Mouse (Mus musculus) gastrocnemius, adult 18-20 months (tissue): Measurements from ENCODE around the gene Ephx4. TPM values are rescaled to one million over a fixed set of nuclear protein-coding genes. Genes with fewer than 3 reads are reported as not detected.

Experiments used
- DNase-seq: peaks from one replicate; pipeline ENCODE4 v3.0.0; 2021; ENCODE audit warnings: low spot score
- total RNA-seq, 2 experiments: library from RNA; stranded (reverse); gene quantifications; 2 replicates each; pipeline ENCODE4 v1.2.3; 2021

Gene Ephx4
- total RNA-seq, 2 experiments from 2014 or later: 0.24 to 0.89 TPM

DNA sequence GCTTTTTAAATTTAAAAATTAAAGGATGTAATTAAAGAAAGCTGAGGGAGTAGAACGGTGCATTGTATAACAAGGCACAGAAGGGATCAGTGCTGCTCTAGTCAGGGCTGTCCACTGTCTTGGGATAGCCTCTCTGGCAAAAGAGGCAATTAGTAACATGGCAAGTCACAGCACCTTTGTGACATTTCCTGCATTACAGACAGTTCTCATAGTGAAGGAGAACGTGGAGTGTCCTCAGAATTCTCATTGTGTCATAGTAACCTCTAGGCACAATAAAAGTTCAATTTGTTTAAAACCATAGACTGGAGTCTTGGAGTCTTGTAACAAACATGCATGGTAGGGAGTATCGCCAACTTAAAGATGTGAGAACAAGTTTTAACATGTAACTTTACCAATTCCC lies 28.7 kb downstream of the Ephx4 start, which contains the start of gene Lpcat2b:
Gene Lpcat2b, plus strand, starts transcription at position 301 of the 400 bp plus-strand sequence.
- DNase-seq: no peak

DNA sequence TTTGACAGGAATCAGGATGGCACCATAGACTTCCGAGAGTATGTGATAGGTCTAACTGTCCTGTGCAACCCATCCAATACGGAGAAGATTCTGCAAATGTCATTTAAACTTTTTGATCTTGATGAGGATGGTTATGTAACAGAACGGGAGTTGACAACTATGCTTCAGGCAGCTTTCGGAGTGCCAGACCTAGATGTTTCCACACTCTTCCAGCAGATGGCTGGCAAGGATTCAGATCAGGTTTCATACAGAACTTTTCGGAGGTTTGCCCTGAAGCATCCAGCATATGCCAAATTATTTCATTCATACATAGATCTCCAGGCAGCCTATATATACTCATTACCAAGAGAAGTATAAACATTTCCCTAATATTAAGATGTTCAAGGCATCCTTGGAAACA lies 31.5 kb downstream of the Ephx4 start:
- no peak for DNase-seq

DNA sequence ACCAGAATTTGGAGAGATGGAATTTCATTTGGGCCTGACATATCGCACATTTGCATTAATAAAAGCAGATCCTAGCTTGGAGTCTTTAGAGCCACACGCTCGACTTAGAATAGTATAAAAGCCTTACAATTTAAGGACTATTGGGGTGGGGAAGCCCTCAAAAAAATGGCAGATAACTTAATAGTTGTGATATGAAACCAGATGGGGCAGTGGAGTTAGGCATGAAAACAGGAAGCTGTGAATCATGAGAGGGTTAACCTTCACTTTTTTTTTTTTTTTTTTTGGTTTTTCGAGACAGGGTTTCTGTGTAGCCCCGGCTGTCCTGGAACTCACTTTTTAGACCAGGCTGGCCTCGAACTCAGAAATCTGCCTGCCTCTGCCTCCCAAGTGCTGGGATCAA lies 33.6 kb downstream of the Ephx4 start:
- no peak for DNase-seq

DNA sequence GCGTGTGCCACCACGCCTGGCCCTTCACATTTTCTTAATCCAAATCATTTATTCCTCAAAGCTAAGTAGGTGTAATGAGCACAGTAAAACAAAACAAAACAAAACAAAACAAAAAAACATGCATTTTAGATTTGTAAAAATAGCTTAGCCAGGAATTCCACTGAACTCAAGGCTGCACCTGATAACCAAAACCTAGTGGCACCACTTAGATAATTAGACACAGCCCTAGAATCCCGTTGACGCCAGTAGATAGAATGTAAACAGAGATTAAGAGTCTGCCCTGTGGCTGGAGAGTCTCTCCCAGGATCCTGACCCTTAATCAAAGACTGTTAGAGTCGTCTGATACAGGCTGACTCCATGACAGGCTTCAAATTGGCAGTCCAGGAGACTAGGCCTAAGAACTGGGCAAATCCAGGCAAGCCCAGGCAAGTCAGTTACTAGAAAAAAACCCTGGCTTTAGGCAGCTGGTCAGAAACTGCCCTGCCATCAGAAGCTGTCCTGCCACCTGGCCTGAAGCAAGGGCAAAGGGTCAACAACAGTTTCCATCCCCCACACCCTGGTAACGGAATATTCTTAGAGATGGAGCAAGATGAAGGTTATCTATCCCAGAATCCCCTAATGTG lies 34.2 kb downstream of the Ephx4 start:
- no peak for DNase-seq

- peak; percentile 95 for DNase-seq
These were observed 35.1 kb downstream of the Ephx4 start, which contains the start of gene Btbd8 for GRCm38 (mm10) chr5:107437464-107438281. Gene Btbd8 (plus strand): TSS chr5:107437997.

DNA sequence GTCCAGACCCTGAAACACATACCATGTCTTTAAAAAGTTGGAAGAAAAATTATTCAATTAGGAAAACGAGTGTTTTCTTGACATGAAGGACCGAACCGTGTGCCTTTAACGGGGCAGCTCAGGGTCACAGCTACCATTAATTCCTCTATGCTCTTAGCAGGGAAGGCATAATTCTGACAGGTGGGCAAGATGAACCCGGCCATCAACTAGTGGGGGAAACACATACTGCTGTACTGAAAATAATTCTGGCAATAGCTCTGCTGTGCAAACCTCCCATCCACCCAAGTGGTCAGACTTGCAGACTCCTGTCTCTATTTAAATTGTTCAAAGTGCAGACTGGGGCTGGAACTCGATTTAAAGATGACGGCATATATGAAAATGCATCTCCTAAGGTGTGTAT lies 35.8 kb downstream of the Ephx4 start:
- no peak for DNase-seq

DNA sequence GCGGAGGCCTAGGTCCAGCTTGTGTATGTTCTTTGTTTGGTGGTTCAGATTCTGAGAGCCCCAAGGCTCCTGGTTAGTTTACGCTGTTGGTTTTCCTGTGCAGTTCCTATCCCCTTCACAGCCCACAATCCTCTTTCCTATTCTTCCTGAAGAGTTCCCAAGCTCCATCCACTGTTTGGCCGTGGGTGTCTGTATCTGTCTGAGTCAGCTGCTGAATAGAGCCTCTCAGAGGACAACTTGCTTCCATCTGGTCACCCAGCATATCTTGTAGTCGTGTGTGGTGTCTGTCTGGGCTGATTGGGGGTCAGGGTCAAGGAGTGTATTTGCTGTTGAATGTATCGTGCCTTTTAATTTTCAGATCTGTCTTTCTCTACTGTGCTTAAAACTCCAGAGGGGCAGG lies 39.3 kb downstream of the Ephx4 start:
- no peak for DNase-seq

GRCm38 (mm10) chr5:107444251-107444650 lies 41.7 kb downstream of the Ephx4 start:
- DNase-seq: no peak

DNA sequence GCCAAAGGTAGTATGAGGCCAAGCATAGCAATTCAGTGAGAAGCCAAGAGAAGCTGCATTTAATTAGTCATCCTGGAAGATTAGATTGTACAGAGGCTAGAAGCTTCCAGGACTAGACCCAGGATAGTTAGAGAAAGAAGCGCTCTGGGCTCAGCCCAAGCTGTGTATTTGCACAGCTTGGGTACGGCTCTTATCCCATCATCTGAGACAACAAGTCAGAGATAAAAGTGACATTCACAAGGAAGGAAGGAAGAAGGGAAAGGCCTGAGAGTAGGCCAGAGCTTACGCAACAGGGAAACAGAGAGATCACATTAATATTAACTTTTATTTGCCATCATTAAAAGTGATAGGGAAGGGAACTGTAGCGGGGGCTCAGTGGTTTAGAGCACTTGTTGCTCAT lies 45.4 kb downstream of the Ephx4 start:
- DNase-seq: no peak

DNA sequence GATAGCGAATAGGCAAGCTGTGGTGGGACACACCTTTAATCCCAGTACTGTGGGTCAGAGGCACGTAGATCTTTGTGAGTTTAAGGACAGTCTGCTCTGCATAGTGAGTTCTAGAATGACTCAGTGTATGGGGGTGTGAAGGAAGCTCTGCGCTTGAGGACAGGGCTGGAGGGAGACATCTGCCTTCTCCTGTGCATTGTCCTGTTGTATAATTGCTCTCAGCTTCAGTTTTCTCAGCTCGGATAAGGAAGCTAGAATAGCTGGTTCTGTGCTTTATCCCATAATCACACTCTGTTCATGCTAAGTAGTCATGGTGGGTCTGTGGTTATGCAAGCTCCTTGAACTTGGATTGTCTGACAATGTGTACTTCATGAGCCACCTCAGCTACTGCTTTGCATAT lies 46.2 kb downstream of the Ephx4 start:
- no peak for DNase-seq

- no peak for DNase-seq
These were observed 47.1 kb downstream of the Ephx4 start for GRCm38 (mm10) chr5:107449620-107450019.

DNA sequence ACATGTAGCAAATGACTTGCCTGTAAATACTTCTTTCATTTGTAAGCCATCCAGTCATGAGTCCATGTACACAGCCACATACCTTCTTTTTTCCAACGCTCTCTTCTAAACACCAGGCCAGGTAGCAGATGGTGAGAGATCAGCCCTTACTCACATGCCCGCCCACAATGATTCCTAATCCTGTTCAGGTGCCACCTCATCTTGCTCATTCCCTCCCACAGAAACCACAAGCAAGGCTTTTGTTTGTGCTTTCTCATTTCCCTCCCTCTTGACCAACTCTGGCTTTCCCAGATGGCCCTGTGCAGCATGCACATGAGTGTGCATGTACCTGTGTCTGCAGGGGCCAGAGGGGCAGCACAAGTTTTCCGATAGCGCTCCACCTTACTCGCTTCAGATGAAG lies 47.8 kb downstream of the Ephx4 start:
- DNase-seq: no peak

- no peak for DNase-seq
These were observed 59.9 kb downstream of the Ephx4 start for GRCm38 (mm10) chr5:107462147-107463076.

DNA sequence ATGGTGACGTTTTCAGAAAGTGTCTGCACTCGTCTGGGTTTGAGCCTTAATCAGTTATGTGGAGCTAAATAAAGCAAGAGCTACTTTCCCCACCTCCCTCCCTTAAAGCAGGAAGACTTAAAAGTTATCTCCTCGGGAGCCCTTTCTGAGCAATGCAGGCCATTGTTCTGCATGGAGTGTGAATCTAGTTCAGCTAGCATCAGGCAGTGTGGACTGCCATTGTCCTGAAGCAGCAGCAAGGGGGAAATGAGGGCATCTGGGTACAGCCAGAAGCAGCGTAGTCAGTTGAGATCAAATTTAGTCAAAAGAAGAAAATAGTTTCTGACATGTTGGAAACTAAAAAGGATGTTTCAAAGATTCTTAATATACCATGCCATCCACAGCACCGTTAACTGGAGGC lies 64.0 kb downstream of the Ephx4 start:
- DNase-seq: no peak

DNA sequence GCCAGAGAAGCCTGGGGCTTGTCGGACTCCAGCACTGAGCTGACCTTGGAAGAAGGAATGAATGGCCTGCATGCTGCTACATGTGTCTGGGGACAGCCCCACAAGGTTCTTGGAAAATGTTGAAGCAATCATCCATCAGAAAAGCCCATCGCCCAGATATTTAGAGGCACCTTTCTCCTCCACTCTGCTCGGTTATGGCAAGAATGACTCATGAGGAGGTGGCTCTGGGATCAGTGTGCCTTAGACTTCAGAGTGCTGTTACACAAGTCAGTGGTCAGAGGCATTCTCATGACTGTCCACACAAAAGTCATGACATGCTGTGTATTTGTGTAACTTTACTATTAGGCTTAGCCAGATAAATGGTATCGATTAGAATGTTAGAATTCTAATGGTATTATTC lies 64.6 kb downstream of the Ephx4 start:
- DNase-seq: no peak

DNA sequence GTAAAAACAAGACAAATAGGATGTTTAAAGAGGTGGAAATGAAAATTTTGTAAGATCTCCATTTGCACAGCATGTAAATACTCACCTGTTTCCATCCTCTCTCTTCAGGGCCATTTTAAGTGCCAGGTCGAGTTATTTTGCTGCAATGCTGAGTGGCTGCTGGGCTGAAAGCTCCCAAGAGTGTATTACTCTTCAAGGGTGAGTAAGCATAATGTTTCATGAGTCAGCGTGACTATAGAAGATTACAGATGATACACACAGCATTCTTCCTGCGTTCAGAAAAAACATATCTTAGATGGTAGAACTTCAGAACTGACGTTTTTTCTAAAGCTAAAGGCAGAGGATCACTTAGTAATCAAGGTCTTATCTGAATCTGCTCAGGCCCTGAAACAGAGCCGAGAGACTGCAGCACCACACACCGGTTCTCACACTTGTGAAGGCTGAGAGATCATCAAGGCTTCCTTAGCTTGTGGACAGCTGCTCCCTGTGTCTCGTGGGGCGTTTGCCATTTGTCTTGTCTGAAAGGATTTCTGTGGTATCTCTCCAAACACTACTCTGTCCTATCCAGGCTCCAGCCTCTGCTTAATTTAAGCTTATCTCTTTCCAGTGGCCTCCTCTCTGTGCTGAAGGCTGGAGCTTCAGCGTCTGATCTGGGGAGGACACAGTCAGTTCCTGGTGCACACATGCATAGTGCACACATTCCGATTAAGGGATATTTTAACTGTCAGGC lies 68.2 kb downstream of the Ephx4 start:
- no peak for DNase-seq

Other genes with a start within 250 kb of the Ephx4 start
- 10 to 100 TPM; 14.5 to 15.8 TPM for gene Tgfbr3, start 113.1 kb upstream of the Ephx4 start, total RNA-seq
- 1 to 10 TPM; 1.8 to 2.3 TPM for gene Brdt, start 71.6 kb upstream of the Ephx4 start, total RNA-seq
- gene Lpcat2b, start 28.8 kb downstream of the Ephx4 start, total RNA-seq: not detected
- gene Btbd8, start 35.3 kb downstream of the Ephx4 start, total RNA-seq: 1 to 10 TPM; 6.8 to 7.4 TPM
- gene Gm42669, start 104.9 kb downstream of the Ephx4 start, total RNA-seq: not detected
- under 1 TPM in 1 of 2 experiments, not detected in 1; 0.05 TPM for gene 1700028K03Rik, start 132.0 kb downstream of the Ephx4 start, total RNA-seq
- 10 to 100 TPM; 11.9 to 12.5 TPM for gene Rpap2, start 194.6 kb downstream of the Ephx4 start, total RNA-seq
- 1 to 10 TPM; 4.7 to 6.5 TPM for gene Glmn, start 195.2 kb downstream of the Ephx4 start, total RNA-seq